Mouse (Mus musculus): ENCODE data around the gene Slc8a1.

DNA sequence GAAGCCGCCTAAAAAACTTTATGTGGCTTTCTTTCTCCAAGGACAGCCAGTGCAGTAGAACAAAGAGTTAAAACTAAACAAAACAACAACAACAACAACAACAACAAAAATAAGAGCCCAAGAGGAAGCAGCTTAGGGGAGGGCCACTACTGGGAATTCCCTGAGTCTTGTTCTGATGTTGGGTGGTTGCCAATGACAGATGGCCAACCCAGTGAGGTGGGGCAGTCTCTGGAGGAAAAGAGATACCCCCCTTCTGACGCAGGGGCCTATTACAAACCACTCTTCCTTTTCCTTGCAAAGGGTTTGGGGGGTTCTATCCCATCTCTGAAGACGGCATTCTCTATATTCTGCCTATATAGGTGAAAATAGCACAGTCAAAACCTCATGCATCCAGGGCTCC, 347.4 kb downstream of the Slc8a1 start:
- TF ChIP-seq ZC3H11A (IDR thresholded peaks at IDR 0.05; ENCODE audit: borderline replicate concordance, low read depth, low read length) (no peak), MAFK (IDR thresholded peaks at IDR 0.05; ENCODE audit: insufficient read depth, low read depth, low read length) (no peak), ZNF384 (IDR thresholded peaks at IDR 0.05; ENCODE audit: low read depth, low read length) (no peak), CHD2 (IDR thresholded peaks at IDR 0.05; ENCODE audit: low read depth, low read length) (no peak), HCFC1 (IDR thresholded peaks at IDR 0.05; ENCODE audit: borderline replicate concordance, insufficient read depth, low read length) (no peak)

Data from ES-E14 (cell line).